Mouse (Mus musculus): Measurements from ENCODE around the gene Tmprss11b.

DNA sequence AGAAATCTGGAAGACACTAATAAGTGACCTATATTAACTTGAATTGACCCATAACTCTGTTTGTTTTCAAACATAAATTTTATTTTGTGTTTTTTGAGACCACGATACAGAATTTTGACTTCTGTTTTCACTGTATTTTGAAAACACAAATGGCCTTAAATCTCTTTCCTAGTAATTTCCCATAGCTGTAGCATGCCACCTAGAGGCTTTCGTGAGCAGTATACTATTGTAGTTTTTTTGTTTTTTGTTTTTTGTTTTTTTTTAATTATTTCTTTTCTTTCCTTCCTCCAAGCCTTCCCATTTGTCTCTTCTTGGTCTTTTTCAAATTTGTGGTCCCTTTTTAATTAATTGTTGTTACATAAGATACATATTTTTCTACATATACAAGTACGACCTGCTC lies 28.8 kb upstream of the Tmprss11b start:
- no peak for TF ChIP-seq CTCF (IDR thresholded peaks at IDR 0.05)
- TF ChIP-seq EP300 (IDR thresholded peaks at IDR 0.05) = no peak
